Mouse (Mus musculus) MEL (cell line): ENCODE measurements around the gene Gm20388. TPM values are rescaled to one million over a fixed set of nuclear protein-coding genes. Genes with fewer than 3 reads are reported as not detected.

ENCODE experiments used
- DNase-seq: peaks from one replicate; pipeline ENCODE4 v3.0.0; 2011; ENCODE audit warnings: low read depth, low spot score
- H3K27ac ChIP-seq: 2 replicates; pipeline ENCODE4 v1.5.1; 2012; ENCODE audit warnings: low read depth, mild to moderate bottlenecking, control low read depth, low read length, moderate library complexity; ENCODE audit not compliant: control insufficient read depth
- H3K27me3 ChIP-seq, 2 experiments: fragments of 150-350 bp in 1 of 2; sonication (generic) in 1 of 2; 2 replicates each; pipeline ENCODE4 v1.6.1; 2012; ENCODE audit warnings: low read length in 2 of 2, mild to moderate bottlenecking in 2 of 2, improper control_type of control experiment in 1 of 2, moderate library complexity in 1 of 2; ENCODE audit not compliant: insufficient read depth in 2 of 2, control insufficient read depth in 1 of 2
- H3K36me3 ChIP-seq, 2 experiments: 2 replicates each; pipeline ENCODE4 v1.6.1; 2012 to 2014; ENCODE audit warnings: low read length in 2 of 2, improper control_type of control experiment in 1 of 2, inconsistent platforms in 1 of 2, mild to moderate bottlenecking in 1 of 2; ENCODE audit not compliant: insufficient read depth in 2 of 2, control insufficient read depth in 1 of 2
- H3K4me1 ChIP-seq, 2 experiments: fragments of 150-350 bp in 1 of 2; sonication (generic) in 1 of 2; 2 replicates each; pipeline ENCODE4 v1.6.1; 2012; ENCODE audit warnings: low read length in 2 of 2, improper control_type of control experiment in 1 of 2, mild to moderate bottlenecking in 1 of 2; ENCODE audit not compliant: insufficient read depth in 2 of 2, control insufficient read depth in 1 of 2
- H3K4me3 ChIP-seq, 2 experiments: fragments of 150-350 bp in 1 of 2; sonication (generic) in 1 of 2; 2 replicates each; pipeline ENCODE4 v1.5.1; 2012; ENCODE audit warnings: low read depth in 2 of 2, low read length in 2 of 2, mild to moderate bottlenecking in 2 of 2, moderate library complexity in 2 of 2, control low read depth in 1 of 2, improper control_type of control experiment in 1 of 2; ENCODE audit not compliant: control insufficient read depth in 1 of 2, insufficient read depth in 1 of 2
- H3K79me2 ChIP-seq: 2 replicates; pipeline ENCODE4 v1.6.1; 2012; ENCODE audit warnings: mild to moderate bottlenecking, low read length, moderate library complexity; ENCODE audit not compliant: control insufficient read depth, poor library complexity, insufficient read depth
- H3K9ac ChIP-seq: 2 replicates; pipeline ENCODE4 v1.6.1; 2012; ENCODE audit warnings: low read depth, mild to moderate bottlenecking, control low read depth, low read length, moderate library complexity; ENCODE audit not compliant: control insufficient read depth, poor library complexity, severe bottlenecking
- H3K9me3 ChIP-seq: fragments of 150-350 bp; sonication (generic); replicated peaks from 2 replicates; pipeline ENCODE4 v1.6.1; 2012; ENCODE audit warnings: mild to moderate bottlenecking, low read length, improper control_type of control experiment, moderate library complexity; ENCODE audit not compliant: insufficient read depth
- CHD1 ChIP-seq: IDR thresholded peaks from 2 replicates; pipeline ENCODE4 v1.6.1; 2012; ENCODE audit warnings: low read depth, mild to moderate bottlenecking, inconsistent platforms, low read length, improper control_type of control experiment
- CTCF ChIP-seq, 3 experiments: IDR thresholded peaks in 2 of 3; conservative IDR thresholded peaks in 1 of 3; 2 replicates each; pipeline ENCODE4 v1.5.1; 2011 to 2012; ENCODE audit warnings: low read length in 3 of 3, low read depth in 2 of 3, mild to moderate bottlenecking in 2 of 3, improper control_type of control experiment in 1 of 3, inconsistent platforms in 1 of 3, mixed read lengths in 1 of 3, moderate library complexity in 1 of 3; ENCODE audit not compliant: control insufficient read depth in 1 of 3, insufficient read depth in 1 of 3, poor library complexity in 1 of 3, severe bottlenecking in 1 of 3
- E2F4 ChIP-seq: IDR thresholded peaks from 2 replicates; pipeline ENCODE4 v1.6.1; 2011; ENCODE audit warnings: low read depth, low read length, improper control_type of control experiment, borderline replicate concordance
- GABPA ChIP-seq: IDR thresholded peaks from 2 replicates; pipeline ENCODE4 v1.6.1; 2012; ENCODE audit warnings: low read depth, mild to moderate bottlenecking, inconsistent platforms, low read length, improper control_type of control experiment, moderate library complexity
- GATA1 ChIP-seq: IDR thresholded peaks from 2 replicates; pipeline ENCODE4 v1.6.1; 2011; ENCODE audit warnings: low read depth, low read length, improper control_type of control experiment
- HCFC1 ChIP-seq: IDR thresholded peaks from 2 replicates; pipeline ENCODE4 v1.6.1; 2012; ENCODE audit warnings: low read depth, mild to moderate bottlenecking, inconsistent platforms, low read length, improper control_type of control experiment, moderate library complexity
- JUND ChIP-seq: IDR thresholded peaks from 2 replicates; pipeline ENCODE4 v1.6.1; 2011; ENCODE audit warnings: low read depth, mild to moderate bottlenecking, improper control_type of control experiment, low read length
- MAFK ChIP-seq: IDR thresholded peaks from 2 replicates; pipeline ENCODE4 v1.6.1; 2011; ENCODE audit warnings: low read depth, mild to moderate bottlenecking, low read length, improper control_type of control experiment, borderline replicate concordance
- MAX ChIP-seq: IDR thresholded peaks from 2 replicates; pipeline ENCODE4 v1.6.1; 2011; ENCODE audit warnings: low read length, improper control_type of control experiment
- MYB ChIP-seq: IDR thresholded peaks from 2 replicates; pipeline ENCODE4 v1.6.1; 2011; ENCODE audit warnings: mild to moderate bottlenecking, low read depth, low read length, improper control_type of control experiment
- MYC ChIP-seq: IDR thresholded peaks from 2 replicates; pipeline ENCODE4 v1.6.1; 2011; ENCODE audit warnings: low read depth, mild to moderate bottlenecking, low read length, improper control_type of control experiment, moderate library complexity
- NELFE ChIP-seq: IDR thresholded peaks from 2 replicates; pipeline ENCODE4 v1.6.1; 2011; ENCODE audit warnings: low read depth, low read length, improper control_type of control experiment
- POLR2AphosphoS2 ChIP-seq: IDR thresholded peaks from 2 replicates; pipeline ENCODE4 v1.6.1; 2011; ENCODE audit warnings: low read length, improper control_type of control experiment
- POLR2AphosphoS5 ChIP-seq: IDR thresholded peaks from 2 replicates; pipeline ENCODE4 v1.6.1; 2012; ENCODE audit warnings: low read depth, borderline replicate concordance, mild to moderate bottlenecking, inconsistent platforms, low read length, moderate library complexity, mixed read lengths
- RCOR1 ChIP-seq: IDR thresholded peaks from 2 replicates; pipeline ENCODE4 v1.6.1; 2012; ENCODE audit warnings: low read depth, mild to moderate bottlenecking, inconsistent platforms, low read length, improper control_type of control experiment
- SMC3 ChIP-seq: IDR thresholded peaks from 2 replicates; pipeline ENCODE4 v1.6.1; 2011; ENCODE audit warnings: low read depth, low read length, improper control_type of control experiment
- TAL1 ChIP-seq: IDR thresholded peaks from 2 replicates; pipeline ENCODE4 v1.6.1; 2012; ENCODE audit warnings: mild to moderate bottlenecking, inconsistent platforms, low read length, moderate library complexity, mixed read lengths
- TBP ChIP-seq: IDR thresholded peaks from 2 replicates; pipeline ENCODE4 v1.8.0; 2011; ENCODE audit warnings: low read depth, low read length, improper control_type of control experiment
- UBTF ChIP-seq: IDR thresholded peaks from 2 replicates; pipeline ENCODE4 v1.6.1; 2012; ENCODE audit warnings: low read depth, mild to moderate bottlenecking, inconsistent platforms, low read length, improper control_type of control experiment, moderate library complexity, borderline replicate concordance; ENCODE audit not compliant: insufficient read depth
- USF1 ChIP-seq: IDR thresholded peaks from 2 replicates; pipeline ENCODE4 v1.6.1; 2014; ENCODE audit warnings: low read depth, mild to moderate bottlenecking, inconsistent platforms, low read length, improper control_type of control experiment, moderate library complexity
- ZMIZ1 ChIP-seq: IDR thresholded peaks from 2 replicates; pipeline ENCODE4 v1.6.1; 2012; ENCODE audit warnings: low read depth, mild to moderate bottlenecking, inconsistent platforms, low read length, improper control_type of control experiment, moderate library complexity
- polyA plus RNA-seq, 2 experiments: library from polyadenylated mRNA; stranded (reverse) in 1 of 2; unstranded in 1 of 2; fragments of >175 nt in 1 of 2; fragments of >200 nt in 1 of 2; gene quantifications; 2 replicates each; pipeline versions ENCODE4 v1.2.1 to v1.2.4; 2012; ENCODE audit warnings: low replicate concordance in 2 of 2, low read depth in 1 of 2; ENCODE audit not compliant: insufficient read length in 2 of 2, insufficient read depth in 1 of 2, missing spikeins in 1 of 2
- total RNA-seq: library from RNA; depleted of rRNA; stranded (reverse); fragments of 300-350 nt; gene quantifications from 2 replicates; pipeline ENCODE4 v1.2.3, GENCODE M21; 2012

Gm20388 gene
- total and polyA plus RNA-seq, 3 experiments: 11.1 to 17.8 TPM; not detected in 1

GRCm38 (mm10) chr8:121699936-121700335, 1789.3 kb downstream of the Gm20388 start:
- no peak for DNase-seq
- H3K4me1 ChIP-seq: no peaks in the 10 kb centered on the region
- no peaks in the 10 kb centered on the region for H3K79me2 ChIP-seq
- no peak overlapping the region for H3K9ac ChIP-seq
- H3K27me3 ChIP-seq: no peaks in the 10 kb centered on the region
- no peak for TF ChIP-seq CHD1
- no peak for TF ChIP-seq UBTF
- no peak for TF ChIP-seq NELFE
- TF ChIP-seq MYB: no peak
- no peak for TF ChIP-seq GATA1
- no peak for TF ChIP-seq HCFC1
- no peak for TF ChIP-seq POLR2AphosphoS2
- TF ChIP-seq E2F4: no peak
- no peak for TF ChIP-seq MAX
- TF ChIP-seq MAFK: no peak
- no peak for TF ChIP-seq POLR2AphosphoS5
- TF ChIP-seq GABPA: no peak
- no peak for TF ChIP-seq MYC
- no peak for TF ChIP-seq RCOR1
- no peaks in the 10 kb centered on the region for H3K36me3 ChIP-seq
- no peak overlapping the region for H3K4me3 ChIP-seq
- H3K9me3 ChIP-seq: no peaks in the 10 kb centered on the region
- H3K27ac ChIP-seq: no peak overlapping the region

GRCm38 (mm10) chr8:121705174-121705573, 1794.5 kb downstream of the Gm20388 start:
- no peak overlapping the region for H3K27ac ChIP-seq
- no peak for TF ChIP-seq MYC
- no peak for TF ChIP-seq USF1
- TF ChIP-seq E2F4: no peak
- TF ChIP-seq JUND: no peak
- TF ChIP-seq ZMIZ1: no peak
- no peak for TF ChIP-seq CTCF (IDR thresholded peaks at IDR 0.05 in 2 of 3, conservative IDR thresholded peaks at IDR 0.05 in 1 of 3; ENCODE audit: control insufficient read depth in 1 of 3, insufficient read depth in 1 of 3, low read depth in 2 of 3, low read length in 3 of 3, poor library complexity in 1 of 3, severe bottlenecking in 1 of 3)
- no peak for TF ChIP-seq TAL1
- TF ChIP-seq SMC3: no peak
- no peak for TF ChIP-seq UBTF
- TF ChIP-seq RCOR1: no peak
- TF ChIP-seq TBP: no peak
- no peaks in the 10 kb centered on the region for H3K4me1 ChIP-seq
- H3K9me3 ChIP-seq: no peaks in the 10 kb centered on the region
- H3K36me3 ChIP-seq: no peaks in the 10 kb centered on the region
- no peaks in the 10 kb centered on the region for H3K27me3 ChIP-seq
- H3K79me2 ChIP-seq: no peaks in the 10 kb centered on the region
- no peak overlapping the region for H3K4me3 ChIP-seq
- DNase-seq: no peak
- no peak overlapping the region for H3K9ac ChIP-seq
